Mouse (Mus musculus) forebrain, embryonic 12.5 days (tissue): ENCODE data around the gene Kansl1l. TPM values are rescaled to one million over a fixed set of nuclear protein-coding genes. Genes with fewer than 3 reads are reported as not detected.

Experiments used
- ATAC-seq: fragments of 200-750 bp; cut with Nextera tagmentation; 2 replicates; pipeline ENCODE4 v1.8.0; 2017; ENCODE audit warnings: moderate TSS enrichment; ENCODE audit not compliant: low FRiP score
- H3K27ac ChIP-seq: fragments of 300-500 bp; sonication (generic); 2 replicates; pipeline ENCODE4 v1.5.1; 2016; ENCODE audit warnings: mild to moderate bottlenecking
- H3K27me3 ChIP-seq: fragments of 300-500 bp; sonication (generic); 2 replicates; pipeline ENCODE4 v1.6.1; 2016; ENCODE audit warnings: mild to moderate bottlenecking
- H3K36me3 ChIP-seq: fragments of 300-500 bp; sonication (generic); replicated peaks from 2 replicates; pipeline ENCODE4 v1.6.1; 2016; ENCODE audit warnings: mild to moderate bottlenecking
- H3K4me1 ChIP-seq: fragments of 300-500 bp; sonication (generic); 2 replicates; pipeline ENCODE4 v1.6.1; 2016
- H3K4me2 ChIP-seq: fragments of 300-500 bp; sonication (generic); 2 replicates; pipeline ENCODE4 v1.6.1; 2016; ENCODE audit warnings: mild to moderate bottlenecking, moderate library complexity
- H3K4me3 ChIP-seq: fragments of 300-500 bp; sonication (generic); replicated peaks from 2 replicates; pipeline ENCODE4 v1.5.1; 2016; ENCODE audit warnings: mild to moderate bottlenecking
- H3K9ac ChIP-seq: fragments of 300-500 bp; sonication (generic); 2 replicates; pipeline ENCODE4 v1.6.1; 2016; ENCODE audit warnings: mild to moderate bottlenecking
- H3K9me3 ChIP-seq: fragments of 300-500 bp; sonication (generic); 2 replicates; pipeline ENCODE4 v1.6.1; 2016
- WGBS: fragments of 180-500 bp; shearing (Covaris S2); methylation state at CpG from one replicate; pipeline ENCODE4 v1.1.7; 2016; 5-methylcytosine and 5-hydroxymethylcytosine counted together
- polyA plus RNA-seq: library from polyadenylated mRNA; unstranded; fragments of >200 nt; fragmentation: Nextera tagmentation; extraction: Ambion mirVana; gene quantifications from 2 replicates; pipeline ENCODE4 v1.2.1, GENCODE M21; 2016

The Kansl1l gene
- polyA plus RNA-seq, 1 experiment from 2014 or later, result 17.2 TPM

DNA sequence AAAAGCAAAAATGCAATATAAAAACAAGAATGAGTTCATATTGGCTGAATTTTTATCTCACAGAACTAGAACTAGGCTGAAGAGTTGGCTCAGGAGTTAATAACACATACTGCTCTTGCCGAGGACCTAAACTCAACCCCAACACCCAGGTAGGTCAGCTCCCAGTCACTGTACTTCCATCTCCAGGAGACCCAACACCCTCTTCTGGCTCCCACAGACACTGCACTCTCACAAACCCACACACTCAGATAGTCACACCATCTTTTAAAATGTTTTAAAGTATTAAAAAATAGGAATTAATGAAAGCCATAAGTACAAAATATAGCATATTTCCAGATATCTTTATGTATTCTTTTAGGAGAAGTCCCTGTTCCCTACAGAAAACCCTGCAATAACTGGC, 4.2 kb downstream of the Kansl1l start:
- no peak overlapping the region for H3K9ac ChIP-seq
- 88% methylated on average over 1 of the region's 1 CpGs for WGBS
- H3K4me1 ChIP-seq, result peaks cover 12% of the 10 kb centered on the region
- H3K4me2 ChIP-seq, result no peak overlapping the region
- no peaks in the 10 kb centered on the region for H3K9me3 ChIP-seq
- no peak for ATAC-seq
- H3K4me3 ChIP-seq, result no peak overlapping the region
- no peaks in the 10 kb centered on the region for H3K36me3 ChIP-seq
- no peak overlapping the region for H3K27ac ChIP-seq
- no peaks in the 10 kb centered on the region for H3K27me3 ChIP-seq

- no peak for ATAC-seq
- Histone ChIP-seq H3K4me2 (no peak overlapping the region), H3K4me1 (no peaks in the 10 kb centered on the region), H3K27me3 (no peaks in the 10 kb centered on the region), H3K9me3 (no peaks in the 10 kb centered on the region), H3K9ac (no peak overlapping the region), H3K4me3 (no peak overlapping the region), H3K27ac (no peak overlapping the region), H3K36me3 (no peaks in the 10 kb centered on the region)
- 83% methylated on average over 1 of the region's 1 CpGs for WGBS
Measured at GRCm38 (mm10) chr1:66806821-66807220, 10.5 kb downstream of the Kansl1l start.

DNA sequence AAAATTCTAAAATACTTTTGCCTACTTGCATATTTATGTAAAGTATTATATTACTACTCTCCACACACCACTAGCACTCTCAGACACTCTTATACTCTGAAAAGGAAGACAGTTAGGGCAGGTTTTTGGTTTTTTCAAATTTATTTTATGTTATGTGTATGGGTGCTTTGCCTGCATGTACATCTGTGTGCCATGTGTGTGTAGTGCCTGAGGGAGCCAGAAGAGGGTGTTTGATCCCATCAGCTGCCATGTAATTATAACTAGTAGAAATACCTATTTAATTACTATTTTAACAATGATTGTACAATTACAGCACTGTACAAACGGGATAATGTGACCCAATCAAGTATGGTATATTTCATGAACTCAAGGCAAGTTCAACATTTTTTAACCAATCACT, 12.0 kb downstream of the Kansl1l start:
- ATAC-seq, result no peak
- no peaks in the 10 kb centered on the region for H3K4me1 ChIP-seq
- H3K27me3 ChIP-seq, result no peaks in the 10 kb centered on the region
- H3K4me2 ChIP-seq, result no peak overlapping the region
- no peak overlapping the region for H3K27ac ChIP-seq
- H3K9me3 ChIP-seq, result no peaks in the 10 kb centered on the region
- H3K4me3 ChIP-seq, result no peak overlapping the region
- WGBS, result 74% methylated on average over 1 of the region's 1 CpGs
- peaks cover 9% of the 10 kb centered on the region for H3K36me3 ChIP-seq
- no peak overlapping the region for H3K9ac ChIP-seq

DNA sequence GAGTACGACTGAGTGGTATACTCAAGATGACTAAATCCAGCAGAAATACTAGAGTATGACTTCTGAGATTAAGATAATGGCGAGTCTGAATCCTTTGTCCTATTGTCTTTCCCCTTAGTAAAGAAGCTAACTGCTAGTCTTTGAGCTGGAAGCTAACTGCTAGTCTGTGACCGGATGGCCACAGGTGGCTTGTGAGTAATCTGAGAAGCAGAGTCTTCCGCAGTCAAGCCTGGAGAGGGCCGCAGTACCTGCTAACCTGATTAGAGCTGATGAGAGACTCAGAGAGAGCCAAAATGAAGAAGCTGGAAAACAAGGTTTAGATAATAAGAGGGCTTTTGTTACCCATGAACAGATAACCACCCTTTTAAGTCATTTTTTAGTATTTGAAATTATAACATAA, 12.7 kb downstream of the Kansl1l start:
- H3K27ac ChIP-seq, result no peak overlapping the region
- H3K9ac ChIP-seq, result no peak overlapping the region
- WGBS, result 57% methylated on average over 5 of the region's 5 CpGs
- H3K9me3 ChIP-seq, result no peaks in the 10 kb centered on the region
- no peak overlapping the region for H3K4me3 ChIP-seq
- no peak overlapping the region for H3K4me2 ChIP-seq
- no peaks in the 10 kb centered on the region for H3K27me3 ChIP-seq
- H3K36me3 ChIP-seq, result peaks cover 9% of the 10 kb centered on the region
- no peak for ATAC-seq
- H3K4me1 ChIP-seq, result no peaks in the 10 kb centered on the region

DNA sequence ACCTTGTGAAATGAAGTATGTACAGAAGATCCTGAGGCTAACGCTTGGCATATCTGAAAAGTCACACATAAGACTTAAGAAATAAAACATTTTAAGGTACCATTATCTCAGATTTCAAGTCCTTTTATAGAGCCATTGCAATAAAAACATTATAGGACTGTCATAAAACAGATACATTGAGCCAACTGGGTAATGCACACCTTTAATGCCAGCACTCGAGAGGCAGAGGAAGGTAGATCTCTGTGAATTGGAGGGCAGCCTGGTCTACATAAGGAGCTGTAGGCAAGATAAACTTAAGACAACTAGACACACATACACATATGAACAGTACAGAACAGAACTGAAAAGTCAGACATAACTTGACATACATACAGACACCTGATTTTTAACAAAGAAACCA, 19.4 kb downstream of the Kansl1l start:
- 93% methylated on average over 2 of the region's 2 CpGs for WGBS
- no peak overlapping the region for H3K4me3 ChIP-seq
- H3K4me2 ChIP-seq, result no peak overlapping the region
- no peak overlapping the region for H3K27ac ChIP-seq
- H3K4me1 ChIP-seq, result no peaks in the 10 kb centered on the region
- no peaks in the 10 kb centered on the region for H3K27me3 ChIP-seq
- H3K9me3 ChIP-seq, result no peaks in the 10 kb centered on the region
- peaks cover 12% of the 10 kb centered on the region for H3K36me3 ChIP-seq
- ATAC-seq, result no peak
- H3K9ac ChIP-seq, result no peak overlapping the region

DNA sequence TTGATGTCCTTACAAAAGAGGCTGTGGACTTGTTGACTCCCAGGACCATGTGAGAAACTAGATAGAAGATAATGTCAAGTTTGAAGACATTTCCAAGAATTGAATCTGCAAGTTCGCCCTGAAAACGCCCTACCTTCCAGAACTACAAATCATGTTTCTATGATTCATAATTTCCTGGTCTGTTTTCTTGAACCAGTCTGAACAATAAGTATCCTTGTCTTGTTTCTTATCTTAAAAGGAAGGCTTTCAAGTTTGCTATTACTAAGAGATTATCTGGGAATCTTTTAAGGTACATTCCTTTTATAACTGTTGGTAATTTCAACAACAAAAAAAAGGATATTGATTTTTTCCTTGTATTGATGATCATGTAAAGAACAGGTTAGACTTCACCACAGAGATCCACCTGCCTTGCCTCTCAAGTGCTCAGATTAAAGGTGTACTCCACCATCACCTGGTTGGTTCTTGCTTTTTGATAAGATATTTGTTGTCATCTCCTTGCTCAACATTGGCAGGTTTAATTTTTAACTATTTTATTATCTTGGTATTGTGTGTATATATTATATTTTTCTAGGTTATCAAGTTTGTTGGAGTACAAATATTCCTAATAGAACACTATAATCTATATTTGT, 24.4 kb downstream of the Kansl1l start:
- Histone ChIP-seq H3K4me3 (no peak overlapping the region), H3K4me2 (no peak overlapping the region), H3K4me1 (no peaks in the 10 kb centered on the region), H3K27me3 (no peaks in the 10 kb centered on the region), H3K9me3 (no peaks in the 10 kb centered on the region), H3K9ac (no peak overlapping the region), H3K36me3 (0 out of 2 replicates have a peak, but pooled peaks cover 3% of the 10 kb centered on the region), H3K27ac (no peak overlapping the region)
- WGBS, result 98% methylated on average over 2 of the region's 2 CpGs
- ATAC-seq, result no peak

DNA sequence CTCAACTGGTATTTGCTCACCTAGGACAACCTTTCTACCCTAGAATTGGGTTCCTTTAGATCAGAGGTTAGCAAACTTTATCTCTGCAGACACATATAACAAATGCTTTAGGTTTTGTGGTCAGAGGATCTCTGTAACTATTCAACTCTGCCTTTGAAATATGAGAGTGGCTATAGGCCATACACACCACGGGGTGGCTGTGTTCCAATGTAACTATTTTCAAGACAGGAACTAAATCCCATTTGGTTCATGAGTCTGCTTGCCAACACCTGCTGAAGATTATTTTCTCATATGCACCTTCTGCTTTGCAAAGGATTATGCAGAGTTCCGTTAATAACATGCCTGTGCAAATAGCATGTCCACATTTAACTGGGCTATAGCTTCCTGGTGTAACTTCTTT, 35.1 kb downstream of the Kansl1l start:
- H3K27ac ChIP-seq, result no peak overlapping the region
- WGBS, result 73% methylated on average over 2 of the region's 2 CpGs

GRCm38 (mm10) chr1:66781027-66781426, 36.3 kb downstream of the Kansl1l start:
- Histone ChIP-seq H3K27me3 (no peaks in the 10 kb centered on the region), H3K4me1 (no peaks in the 10 kb centered on the region), H3K4me2 (no peak overlapping the region), H3K4me3 (no peak overlapping the region), H3K9me3 (no peaks in the 10 kb centered on the region), H3K27ac (no peak overlapping the region), H3K9ac (no peak overlapping the region), H3K36me3 (no peaks in the 10 kb centered on the region)
- WGBS, result 83% methylated on average over 4 of the region's 4 CpGs
- no peak for ATAC-seq

More for the DNA sequence above, 35.1 kb downstream of the Kansl1l start:
- H3K27me3 ChIP-seq, result no peaks in the 10 kb centered on the region
- H3K9ac ChIP-seq, result no peak overlapping the region
- no peaks in the 10 kb centered on the region for H3K9me3 ChIP-seq
- no peaks in the 10 kb centered on the region for H3K36me3 ChIP-seq
- no peak overlapping the region for H3K4me3 ChIP-seq
- no peak for ATAC-seq
- H3K4me1 ChIP-seq, result no peaks in the 10 kb centered on the region
- H3K4me2 ChIP-seq, result no peak overlapping the region

- ATAC-seq, result no peak
- WGBS, result 85% methylated on average over 1 of the region's 1 CpGs
- Histone ChIP-seq H3K9me3 (no peaks in the 10 kb centered on the region), H3K4me2 (no peak overlapping the region), H3K4me1 (no peaks in the 10 kb centered on the region), H3K36me3 (no peaks in the 10 kb centered on the region), H3K27ac (no peak overlapping the region), H3K9ac (no peak overlapping the region), H3K4me3 (no peak overlapping the region), H3K27me3 (no peaks in the 10 kb centered on the region)
Measured at GRCm38 (mm10) chr1:66778798-66779197, 38.6 kb downstream of the Kansl1l start.

GRCm38 (mm10) chr1:66777878-66778277, 39.5 kb downstream of the Kansl1l start:
- Histone ChIP-seq H3K27ac (no peak overlapping the region), H3K4me1 (no peaks in the 10 kb centered on the region), H3K9me3 (no peaks in the 10 kb centered on the region), H3K4me3 (no peak overlapping the region), H3K9ac (no peak overlapping the region), H3K4me2 (no peak overlapping the region), H3K27me3 (no peaks in the 10 kb centered on the region), H3K36me3 (no peaks in the 10 kb centered on the region)
- no peak for ATAC-seq
- 85% methylated on average over 2 of the region's 2 CpGs for WGBS

DNA sequence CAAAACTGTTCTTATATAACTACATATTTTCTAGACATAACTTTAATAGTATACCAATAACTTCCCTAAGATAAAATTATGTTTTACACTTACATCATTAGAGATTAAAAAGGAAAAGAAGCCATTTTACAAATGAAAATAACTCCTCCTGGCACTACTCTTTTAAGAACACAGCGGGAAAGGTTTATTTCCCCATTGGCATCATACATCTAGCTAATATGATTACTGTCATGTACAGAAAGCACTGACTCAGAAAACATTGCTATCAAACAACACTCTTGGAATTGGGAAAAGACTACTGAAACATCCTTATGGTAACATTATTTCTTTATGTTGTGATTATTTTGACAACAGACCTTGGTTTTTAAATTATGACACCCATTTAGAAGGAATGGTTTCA, 48.6 kb downstream of the Kansl1l start:
- 0 out of 2 replicates have a peak, but pooled peaks cover 4% of the 10 kb centered on the region for H3K36me3 ChIP-seq
- H3K4me1 ChIP-seq, result no peaks in the 10 kb centered on the region
- ATAC-seq, result no peak
- H3K27me3 ChIP-seq, result no peaks in the 10 kb centered on the region
- H3K4me3 ChIP-seq, result no peak overlapping the region
- no peak overlapping the region for H3K27ac ChIP-seq
- 96% methylated on average over 1 of the region's 1 CpGs for WGBS
- H3K4me2 ChIP-seq, result no peak overlapping the region
- no peaks in the 10 kb centered on the region for H3K9me3 ChIP-seq
- no peak overlapping the region for H3K9ac ChIP-seq

- WGBS, result 81% methylated on average over 1 of the region's 1 CpGs
- no peaks in the 10 kb centered on the region for H3K4me1 ChIP-seq
- H3K4me3 ChIP-seq, result no peak overlapping the region
- peaks cover 11% of the 10 kb centered on the region for H3K36me3 ChIP-seq
- no peak overlapping the region for H3K9ac ChIP-seq
- no peaks in the 10 kb centered on the region for H3K9me3 ChIP-seq
- H3K4me2 ChIP-seq, result no peak overlapping the region
- H3K27ac ChIP-seq, result no peak overlapping the region
- no peak for ATAC-seq
- no peaks in the 10 kb centered on the region for H3K27me3 ChIP-seq
Measured at GRCm38 (mm10) chr1:66730581-66730980, 86.8 kb downstream of the Kansl1l start.

DNA sequence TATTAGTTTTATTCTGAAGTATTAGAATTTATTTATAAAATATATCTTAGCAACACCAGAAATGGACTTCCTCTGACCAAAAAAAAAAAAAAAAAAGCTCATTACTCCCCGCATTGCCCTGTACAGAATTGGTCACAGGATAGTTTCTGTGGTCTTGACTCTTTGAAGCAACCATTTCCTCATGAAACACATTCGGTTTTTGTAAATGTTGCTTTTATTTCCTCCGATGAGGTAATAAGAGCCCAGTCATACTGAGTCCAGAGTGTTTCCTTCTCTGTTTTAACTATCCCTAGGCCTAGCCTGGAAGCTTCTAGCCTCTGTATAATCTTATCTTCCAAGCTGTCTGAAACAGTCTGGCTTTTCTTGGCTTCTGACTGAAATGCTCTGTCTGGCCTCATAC, 104.5 kb downstream of the Kansl1l start:
- Histone ChIP-seq H3K9ac (no peak overlapping the region), H3K4me3 (no peak overlapping the region), H3K4me2 (no peak overlapping the region), H3K4me1 (no peaks in the 10 kb centered on the region), H3K36me3 (peaks cover 48% of the 10 kb centered on the region), H3K9me3 (no peaks in the 10 kb centered on the region), H3K27me3 (no peaks in the 10 kb centered on the region), H3K27ac (no peak overlapping the region)
- ATAC-seq, result no peak
- 92% methylated on average over 3 of the region's 3 CpGs for WGBS
